Mouse (Mus musculus): ENCODE measurements around the gene Il22ra2. TPM values are rescaled to one million over a fixed set of nuclear protein-coding genes. Genes with fewer than 3 reads are reported as not detected.

Il22ra2 gene
- total and polyA plus RNA-seq, 3 experiments, result 0.13 TPM; not detected in 2

GRCm38 (mm10) chr10:19580660-19581059 lies 41.1 kb upstream of the Il22ra2 start:
- DNase-seq (ENCODE audit: extremely low read depth), result no peak
- dilution Hi-C loops (cut with MboI; ENCODE audit: extremely low pct_ligation_motif_present, extremely low pct_unique_long_range_greater_than_20kb, low sequenced_read_pairs), result no loop called here
- in situ Hi-C loops (cut with MboI; ENCODE audit: low pct_ligation_motif_present, low pct_unique_long_range_greater_than_20kb, low sequenced_read_pairs), result no loop called here

GRCm38 (mm10) chr10:19581844-19582582 lies 39.8 kb upstream of the Il22ra2 start:
- H3K9me3 ChIP-seq (replicated peaks; ENCODE audit: low read length), result no peaks in the 10 kb centered on the region
- in situ Hi-C loops (cut with MboI; ENCODE audit: low pct_ligation_motif_present, low pct_unique_long_range_greater_than_20kb, low sequenced_read_pairs), result no loop called here

More at GRCm38 (mm10) chr10:19580660-19581059, 41.1 kb upstream of the Il22ra2 start:
- no peaks in the 10 kb centered on the region for H3K9me3 ChIP-seq (replicated peaks; ENCODE audit: low read length)
- no peak overlapping the region for H3K4me2 ChIP-seq (ENCODE audit: insufficient read depth, low read depth, poor library complexity, severe bottlenecking)
- H3K79me2 ChIP-seq (replicated peaks; ENCODE audit: control insufficient read depth, extremely low read depth, insufficient read depth, poor library complexity, severe bottlenecking), result no peaks in the 10 kb centered on the region
- no peak overlapping the region for H3K4me3 ChIP-seq (replicated peaks in 1 of 3; ENCODE audit: low read depth in 2 of 3, low read length in 2 of 3, poor library complexity in 1 of 3)
- H3K4me1 ChIP-seq (ENCODE audit: control insufficient read depth in 1 of 2, insufficient read depth in 2 of 2), result peaks cover 3 to 25% of the 10 kb centered on the region in 2 experiments; a peak in 3 of 4 replicates
- TF ChIP-seq ELF1 (IDR thresholded peaks at IDR 0.05; ENCODE audit: low read depth, low read length) (no peak), RCOR1 (conservative IDR thresholded peaks at IDR 0.05; ENCODE audit: low read depth, low read length) (no peak), EP300 (IDR thresholded peaks at IDR 0.05; ENCODE audit: low read length) (no peak), GABPA (IDR thresholded peaks at IDR 0.05; ENCODE audit: insufficient replicate concordance, low read depth, low read length) (no peak), MYC (IDR thresholded peaks at IDR 0.05; ENCODE audit: low read depth, low read length) (no peak), USF2 (conservative IDR thresholded peaks at IDR 0.05; ENCODE audit: low read depth, low read length) (no peak), TBP (conservative IDR thresholded peaks at IDR 0.05; ENCODE audit: low read depth, low read length) (no peak), POLR2A (IDR thresholded peaks at IDR 0.05; ENCODE audit: low read depth, low read length) (no peak), SIN3A (IDR thresholded peaks at IDR 0.05; ENCODE audit: low read length) (no peak), E2F4 (IDR thresholded peaks at IDR 0.05; ENCODE audit: insufficient replicate concordance, low read depth, low read length) (no peak), MXI1 (IDR thresholded peaks at IDR 0.05; ENCODE audit: low read depth, low read length) (no peak)
- no peak overlapping the region for H3K27ac ChIP-seq (ENCODE audit: insufficient read depth, low read depth)
- no peaks in the 10 kb centered on the region for H3K36me3 ChIP-seq (replicated peaks in 1 of 2; ENCODE audit: control insufficient read depth in 1 of 2, insufficient read depth in 1 of 2, low read length in 1 of 2)
- H3K27me3 ChIP-seq (replicated peaks), result no peaks in the 10 kb centered on the region
- H3K9ac ChIP-seq (ENCODE audit: insufficient read depth, low read depth), result no peak overlapping the region

More at GRCm38 (mm10) chr10:19581844-19582582, 39.8 kb upstream of the Il22ra2 start:
- dilution Hi-C loops (cut with MboI; ENCODE audit: extremely low pct_ligation_motif_present, extremely low pct_unique_long_range_greater_than_20kb, low sequenced_read_pairs), result no loop called here
- TF ChIP-seq RCOR1 (conservative IDR thresholded peaks at IDR 0.05; ENCODE audit: low read depth, low read length), result no peak
- no peak for TF ChIP-seq PAX5 (IDR thresholded peaks at IDR 0.05; ENCODE audit: low read length)
- no peak for TF ChIP-seq MXI1 (IDR thresholded peaks at IDR 0.05; ENCODE audit: low read depth, low read length)
- no peak for TF ChIP-seq BHLHE40 (IDR thresholded peaks at IDR 0.05; ENCODE audit: low read depth, low read length)
- no peak for TF ChIP-seq KAT2A (IDR thresholded peaks at IDR 0.05; ENCODE audit: insufficient replicate concordance, low read length)
- no peak for TF ChIP-seq CTCF (conservative IDR thresholded peaks at IDR 0.05 in 1 of 2, IDR thresholded peaks at IDR 0.05 in 1 of 2; ENCODE audit: low read depth in 2 of 2, low read length in 2 of 2)
- TF ChIP-seq POLR2AphosphoS2 (IDR thresholded peaks at IDR 0.05; ENCODE audit: low read depth, low read length), result no peak
- TF ChIP-seq ZNF384 (IDR thresholded peaks at IDR 0.05; ENCODE audit: low read depth, low read length), result no peak
- TF ChIP-seq NRF1 (IDR thresholded peaks at IDR 0.05; ENCODE audit: low read depth, low read length), result no peak
- no peak for TF ChIP-seq SIN3A (IDR thresholded peaks at IDR 0.05; ENCODE audit: low read length)
- no peak for TF ChIP-seq JUN (IDR thresholded peaks at IDR 0.05; ENCODE audit: insufficient read depth, low read depth, low read length)
- TF ChIP-seq ETS1 (conservative IDR thresholded peaks at IDR 0.05; ENCODE audit: low read depth, low read length), result no peak
- no peak for TF ChIP-seq UBTF (IDR thresholded peaks at IDR 0.05; ENCODE audit: low read depth, low read length)
- no peak for TF ChIP-seq TCF12 (IDR thresholded peaks at IDR 0.05; ENCODE audit: low read depth, low read length)
- TF ChIP-seq TBP (conservative IDR thresholded peaks at IDR 0.05; ENCODE audit: low read depth, low read length), result no peak
- no peak for TF ChIP-seq MAZ (IDR thresholded peaks at IDR 0.05; ENCODE audit: low read depth, low read length)
- no peak for TF ChIP-seq CHD1 (IDR thresholded peaks at IDR 0.05; ENCODE audit: low read depth, low read length)
- no peak for TF ChIP-seq EP300 (IDR thresholded peaks at IDR 0.05; ENCODE audit: low read length)
- TF ChIP-seq ZMIZ1 (IDR thresholded peaks at IDR 0.05; ENCODE audit: low read depth, low read length), result no peak
- TF ChIP-seq CHD2 (IDR thresholded peaks at IDR 0.05; ENCODE audit: low read length), result no peak
- no peak overlapping the region for H3K9ac ChIP-seq (ENCODE audit: insufficient read depth, low read depth)
- no peak for DNase-seq (ENCODE audit: extremely low read depth)
- H3K4me3 ChIP-seq (replicated peaks in 1 of 3; ENCODE audit: low read depth in 2 of 3, low read length in 2 of 3, poor library complexity in 1 of 3), result no peak overlapping the region
- H3K79me2 ChIP-seq (replicated peaks; ENCODE audit: control insufficient read depth, extremely low read depth, insufficient read depth, poor library complexity, severe bottlenecking), result no peaks in the 10 kb centered on the region
- no peaks in the 10 kb centered on the region for H3K27me3 ChIP-seq (replicated peaks)
- no peak overlapping the region for H3K27ac ChIP-seq (ENCODE audit: insufficient read depth, low read depth)
- no peak overlapping the region for H3K4me2 ChIP-seq (ENCODE audit: insufficient read depth, low read depth, poor library complexity, severe bottlenecking)
- H3K36me3 ChIP-seq (replicated peaks in 1 of 2; ENCODE audit: control insufficient read depth in 1 of 2, insufficient read depth in 1 of 2, low read length in 1 of 2), result no peaks in the 10 kb centered on the region
- peaks cover 6 to 28% of the 10 kb centered on the region in 2 experiments; a peak in 3 of 4 replicates for H3K4me1 ChIP-seq (ENCODE audit: control insufficient read depth in 1 of 2, insufficient read depth in 2 of 2)

Measured in CH12.LX (cell line).